In genomic region chr6:112789901-112790300, GRCm38 (mm10) we compare ENCODE assay signal across 10 mouse cellular contexts.
DNase-seq lines count a peak whose midpoint lies in the region; ATAC-seq and TF ChIP-seq lines count a peak whose summit lies in the region.
"Had no signal": no experiment of that assay in that cellular context is flagged by ENCODE, and none has a peak within 500 bp of the region (broad histone marks: within the 10 kb centered on the region; RNA-seq: fewer than 3 reads in every experiment).

No protein-coding gene starts in this region.

- H3K4me2 ChIP-seq in forebrain, embryonic 16.5 days (ENCODE audit: low read length) = no peak overlapping the region
- no peak overlapping the region for H3K4me2 ChIP-seq in forebrain, embryonic 14.5 days (ENCODE audit: low read length)
- H3K4me2 ChIP-seq in midbrain, embryonic 16.5 days (ENCODE audit: low read length) = no peak overlapping the region
- no peak overlapping the region for H3K4me2 ChIP-seq in hindbrain, postnatal 0 days (ENCODE audit: low read depth, low read length)
- H3K4me2 ChIP-seq in kidney, embryonic 16.5 days (replicated peaks; ENCODE audit: low read depth, low read length) = no peak overlapping the region
- H3K4me2 ChIP-seq: liver, embryonic 12.5 days had no signal

- ATAC-seq in forebrain, embryonic 16.5 days = peak; percentile 43; the same call in 1 of the 2 replicates
- ATAC-seq in forebrain, embryonic 14.5 days = no peak
- ATAC-seq in midbrain, embryonic 16.5 days = no peak
- no peak; the same call in 1 of the 2 replicates for ATAC-seq in hindbrain, postnatal 0 days
- ATAC-seq in kidney, embryonic 16.5 days (ENCODE audit: low FRiP score, low TSS enrichment) = no peak
- ATAC-seq: liver, embryonic 12.5 days had no signal

- peak; percentile 50 for TF ChIP-seq CTCF in hindbrain, postnatal 0 days (IDR thresholded peaks at IDR 0.05; ENCODE audit: low read depth)

- DNase-seq in forebrain, embryonic 14.5 days (ENCODE audit: low spot score) = no peak
- DNase-seq in midbrain, embryonic 10.5 days (ENCODE audit: low spot score) = no peak
- DNase-seq in hindbrain, postnatal 0 days (ENCODE audit: low spot score) = peak; percentile 35
- peak; percentile 56 for DNase-seq in retina, postnatal 1 day
- DNase-seq: adrenal gland, postnatal 25 days; right cerebral cortex, postnatal 4 days had no signal

- no peaks in the 10 kb centered on the region; the same call in 1 of the 2 replicates for H3K36me3 ChIP-seq in forebrain, embryonic 16.5 days (ENCODE audit: control insufficient read depth, insufficient read depth)
- H3K36me3 ChIP-seq in forebrain, embryonic 14.5 days (ENCODE audit: control insufficient read depth, insufficient read depth, low read length) = peaks cover 12% of the 10 kb centered on the region
- peaks cover 94% of the 10 kb centered on the region for H3K36me3 ChIP-seq in midbrain, embryonic 10.5 days
- H3K36me3 ChIP-seq in midbrain, embryonic 16.5 days (ENCODE audit: control insufficient read depth, insufficient read depth, low read length) = 0 out of 2 replicates have a peak, but pooled peaks cover 6% of the 10 kb centered on the region
- H3K36me3 ChIP-seq in hindbrain, postnatal 0 days (ENCODE audit: insufficient read depth, low read length) = no peaks in the 10 kb centered on the region
- H3K36me3 ChIP-seq in kidney, embryonic 16.5 days (ENCODE audit: insufficient read depth, low read length) = no peaks in the 10 kb centered on the region
- H3K36me3 ChIP-seq: liver, embryonic 12.5 days had no signal

- no peak overlapping the region for H3K27ac ChIP-seq in forebrain, embryonic 16.5 days (ENCODE audit: low read length)
- H3K27ac ChIP-seq in forebrain, embryonic 14.5 days (ENCODE audit: low read depth, low read length) = no peak overlapping the region
- H3K27ac ChIP-seq in midbrain, embryonic 10.5 days (replicated peaks) = peak overlapping the region; percentile 42
- H3K27ac ChIP-seq in midbrain, embryonic 16.5 days (ENCODE audit: low read length) = no peak overlapping the region
- peak overlapping the region; percentile 38 for H3K27ac ChIP-seq in hindbrain, postnatal 0 days
- no peak overlapping the region for H3K27ac ChIP-seq in kidney, embryonic 16.5 days (ENCODE audit: low read length)
- H3K27ac ChIP-seq: liver, embryonic 12.5 days had no signal

- H3K9ac ChIP-seq in forebrain, embryonic 16.5 days (replicated peaks; ENCODE audit: low read depth, low read length) = no peak overlapping the region
- H3K9ac ChIP-seq in forebrain, embryonic 14.5 days (ENCODE audit: low read length) = no peak overlapping the region
- H3K9ac ChIP-seq in midbrain, embryonic 16.5 days (ENCODE audit: low read depth, low read length) = no peak overlapping the region
- H3K9ac ChIP-seq in hindbrain, postnatal 0 days (replicated peaks; ENCODE audit: low read length) = no peak overlapping the region
- no peak overlapping the region for H3K9ac ChIP-seq in kidney, embryonic 16.5 days (replicated peaks; ENCODE audit: low read length)
- H3K9ac ChIP-seq: liver, embryonic 12.5 days had no signal

- WGBS in forebrain, embryonic 16.5 days = 51% methylated on average over 6 of the region's 6 CpGs
- 69% methylated on average over 6 of the region's 6 CpGs for WGBS in forebrain, embryonic 14.5 days
- 85% methylated on average over 6 of the region's 6 CpGs for WGBS in midbrain, embryonic 10.5 days
- WGBS in midbrain, embryonic 16.5 days = 64% methylated on average over 6 of the region's 6 CpGs
- 39% methylated on average over 6 of the region's 6 CpGs for WGBS in hindbrain, postnatal 0 days
- 66% methylated on average over 6 of the region's 6 CpGs for WGBS in kidney, embryonic 16.5 days

- no peaks in the 10 kb centered on the region for H3K9me3 ChIP-seq in forebrain, embryonic 16.5 days (ENCODE audit: control insufficient read depth, low read length)
- H3K9me3 ChIP-seq in forebrain, embryonic 14.5 days (replicated peaks; ENCODE audit: control insufficient read depth, low read length) = 0 out of 2 replicates have a peak, but pooled peaks cover 2% of the 10 kb centered on the region
- peaks cover 6% of the 10 kb centered on the region; the same call in 1 of the 2 replicates for H3K9me3 ChIP-seq in midbrain, embryonic 10.5 days (replicated peaks)
- H3K9me3 ChIP-seq in midbrain, embryonic 16.5 days (replicated peaks; ENCODE audit: control insufficient read depth, low read length, poor library complexity, severe bottlenecking) = no peaks in the 10 kb centered on the region
- H3K9me3 ChIP-seq in hindbrain, postnatal 0 days (ENCODE audit: low read length) = no peaks in the 10 kb centered on the region
- no peaks in the 10 kb centered on the region for H3K9me3 ChIP-seq in kidney, embryonic 16.5 days (ENCODE audit: low read length)
- H3K9me3 ChIP-seq: liver, embryonic 12.5 days had no signal

- no peaks in the 10 kb centered on the region for H3K27me3 ChIP-seq in forebrain, embryonic 16.5 days (replicated peaks; ENCODE audit: control insufficient read depth, insufficient read depth, low read length)
- no peaks in the 10 kb centered on the region for H3K27me3 ChIP-seq in forebrain, embryonic 14.5 days (replicated peaks; ENCODE audit: control insufficient read depth, insufficient read depth, low read length)
- H3K27me3 ChIP-seq in midbrain, embryonic 10.5 days (ENCODE audit: low read depth, poor library complexity, severe bottlenecking) = no peaks in the 10 kb centered on the region
- H3K27me3 ChIP-seq in midbrain, embryonic 16.5 days (ENCODE audit: control insufficient read depth, insufficient read depth, low read depth, low read length) = no peaks in the 10 kb centered on the region
- no peaks in the 10 kb centered on the region for H3K27me3 ChIP-seq in hindbrain, postnatal 0 days (ENCODE audit: insufficient read depth, low read length)
- H3K27me3 ChIP-seq in kidney, embryonic 16.5 days (ENCODE audit: insufficient read depth, low read length) = no peaks in the 10 kb centered on the region
- H3K27me3 ChIP-seq: liver, embryonic 12.5 days had no signal

- peaks cover 2% of the 10 kb centered on the region for H3K4me1 ChIP-seq in forebrain, embryonic 16.5 days (replicated peaks; ENCODE audit: control insufficient read depth, insufficient read depth, low read length)
- peaks cover 3% of the 10 kb centered on the region; the same call in 1 of the 2 replicates for H3K4me1 ChIP-seq in forebrain, embryonic 14.5 days (ENCODE audit: control insufficient read depth, insufficient read depth, low read length)
- peaks cover 35% of the 10 kb centered on the region for H3K4me1 ChIP-seq in midbrain, embryonic 10.5 days
- H3K4me1 ChIP-seq in midbrain, embryonic 16.5 days (ENCODE audit: control insufficient read depth, insufficient read depth, low read length) = peaks cover 20% of the 10 kb centered on the region
- 0 out of 2 replicates have a peak, but pooled peaks cover 8% of the 10 kb centered on the region for H3K4me1 ChIP-seq in hindbrain, postnatal 0 days (ENCODE audit: insufficient read depth, low read length)
- no peaks in the 10 kb centered on the region for H3K4me1 ChIP-seq in kidney, embryonic 16.5 days (ENCODE audit: insufficient read depth, low read length)
- H3K4me1 ChIP-seq: liver, embryonic 12.5 days had no signal

- H3K4me3 ChIP-seq in forebrain, embryonic 16.5 days (replicated peaks; ENCODE audit: low read length) = no peak overlapping the region
- no peak overlapping the region for H3K4me3 ChIP-seq in forebrain, embryonic 14.5 days (ENCODE audit: low read depth, low read length)
- H3K4me3 ChIP-seq in midbrain, embryonic 10.5 days = no peak overlapping the region
- H3K4me3 ChIP-seq in midbrain, embryonic 16.5 days (ENCODE audit: low read depth, low read length) = no peak overlapping the region
- H3K4me3 ChIP-seq in hindbrain, postnatal 0 days (ENCODE audit: low read length) = no peak overlapping the region
- H3K4me3 ChIP-seq in kidney, embryonic 16.5 days (ENCODE audit: low read length) = no peak overlapping the region
- H3K4me3 ChIP-seq: liver, embryonic 12.5 days had no signal

Comparison
In these comparisons a context has a peak if more than half of its experiments do, and no peak if none do; other contexts are left out.
1. H3K27ac ChIP-seq: peak in midbrain, embryonic 10.5 days (single experiment) and hindbrain, postnatal 0 days (single experiment); none in forebrain, embryonic 16.5 days (single experiment), forebrain, embryonic 14.5 days (single experiment), midbrain, embryonic 16.5 days (single experiment) and kidney, embryonic 16.5 days (single experiment).
2. DNase-seq: peak in hindbrain, postnatal 0 days (single experiment) and retina, postnatal 1 day (single experiment); none in forebrain, embryonic 14.5 days (single experiment) and midbrain, embryonic 10.5 days (single experiment).